Mouse (Mus musculus) erythroid progenitor cell, adult 5-6 weeks (primary cell): ENCODE results near the gene Cux2. TPM values are rescaled to one million over a fixed set of nuclear protein-coding genes. Genes with fewer than 3 reads are reported as not detected.

Source experiments
- ATAC-seq: replicated peaks from 2 replicates; pipeline ENCODE4 v1.8.0; 2016; ENCODE audit warnings: moderate number of reproducible peaks, mild to moderate bottlenecking, moderate TSS enrichment, inconsistent platforms; ENCODE audit not compliant: poor library complexity, low FRiP score, severe bottlenecking
- total RNA-seq, 2 experiments: library from RNA; stranded (forward) in 1 of 2; stranded (reverse) in 1 of 2; fragments of 150-400 nt in 1 of 2; fragments of 186-747, 209-891 nt in 1 of 2; gene quantifications; 2 replicates each; pipeline versions ENCODE4 v1.2.3 to v1.2.4; 2015 to 2017; ENCODE audit warnings: low replicate concordance in 2 of 2

Gene Cux2
- total RNA-seq, 2 experiments from 2014 or later: not detected

DNA sequence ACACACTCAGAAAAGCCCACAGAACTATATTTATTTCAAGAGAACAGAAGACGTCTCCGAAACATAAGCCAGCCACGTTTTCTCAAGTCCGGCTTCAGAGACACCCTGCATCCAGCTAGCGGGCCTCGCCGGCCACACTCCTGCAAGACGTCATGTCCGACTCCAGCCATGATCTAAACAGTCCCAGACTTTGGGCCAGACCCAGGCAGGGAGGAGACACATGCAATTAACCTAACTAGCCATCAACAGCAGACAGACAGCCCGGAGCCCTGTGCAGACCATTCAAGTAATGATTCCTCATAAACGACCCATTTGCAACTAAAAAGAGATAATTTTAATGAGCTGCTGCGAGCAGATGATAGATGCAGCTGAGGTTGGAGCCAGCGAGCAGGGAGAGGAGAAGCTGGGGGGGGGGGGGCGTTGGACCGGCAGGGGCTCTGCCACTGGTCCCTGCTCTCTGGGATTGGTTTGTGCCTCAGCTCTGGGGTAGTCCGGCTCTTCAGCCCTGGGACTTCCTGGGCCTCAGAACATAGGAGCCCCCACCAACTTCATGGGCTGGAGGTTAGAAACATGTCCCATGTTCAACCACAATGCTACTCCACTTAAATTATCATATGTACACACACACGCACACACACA is 121.4 kb downstream of the Cux2 start:
- no peak for ATAC-seq

GRCm38 (mm10) chr5:121926543-121926814 is 123.4 kb downstream of the Cux2 start:
- no peak for ATAC-seq

DNA sequence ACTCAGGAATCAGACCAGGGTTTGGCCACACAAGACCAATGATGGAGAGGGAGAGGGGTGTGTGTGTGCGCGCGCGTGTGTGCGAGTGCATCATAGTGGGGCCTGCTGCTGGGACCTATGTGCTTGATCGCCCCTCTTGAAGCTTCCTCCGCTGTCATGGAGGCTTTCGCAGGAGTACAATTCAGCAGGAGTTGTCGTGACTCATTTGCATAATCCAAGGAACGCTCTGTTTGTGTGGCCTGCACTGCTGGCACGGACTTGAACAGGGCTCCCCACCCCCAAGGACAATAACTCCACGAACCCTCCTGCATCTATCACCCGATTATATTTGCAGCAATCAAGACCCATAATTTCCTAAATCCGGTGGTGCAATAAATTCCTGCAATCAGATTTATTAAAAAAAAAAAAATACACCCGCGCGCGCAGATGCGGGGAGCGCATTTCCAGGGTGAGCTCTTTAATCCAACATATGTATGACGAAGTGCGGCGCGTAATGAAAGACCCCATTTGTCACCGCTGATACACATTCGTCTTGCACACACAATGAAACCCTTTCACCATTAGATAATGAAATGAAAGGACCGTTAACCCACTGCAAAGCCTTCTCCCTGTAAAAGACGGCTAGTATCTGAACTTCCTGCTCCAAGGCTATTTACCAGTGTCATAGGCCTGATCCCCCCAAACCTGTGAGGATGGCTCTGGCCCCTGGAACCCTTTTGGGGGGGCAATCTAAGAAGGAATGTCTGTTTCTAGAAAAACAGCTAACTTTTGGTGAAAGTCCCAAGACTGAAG is 124.0 kb downstream of the Cux2 start:
- ATAC-seq: no peak

DNA sequence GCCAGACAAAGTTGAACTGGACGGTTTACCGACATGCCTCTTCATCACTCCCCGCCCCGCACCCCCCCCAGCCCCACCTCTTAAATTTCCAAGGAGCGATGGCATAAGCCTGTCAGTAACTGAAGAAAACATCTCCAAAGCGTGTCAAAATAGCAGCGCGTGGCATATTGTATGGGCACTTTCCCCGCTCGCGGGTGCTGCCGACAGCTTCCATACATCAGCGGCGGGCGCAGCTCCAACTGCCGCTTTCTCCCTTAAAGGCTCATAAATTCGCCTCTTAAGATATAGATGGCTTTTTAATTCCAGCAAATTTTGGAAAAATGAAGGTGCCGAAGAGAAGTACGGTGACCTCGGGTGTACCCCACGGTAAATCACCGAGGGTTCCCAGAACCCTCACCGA is 124.6 kb downstream of the Cux2 start:
- ATAC-seq: no peak

DNA sequence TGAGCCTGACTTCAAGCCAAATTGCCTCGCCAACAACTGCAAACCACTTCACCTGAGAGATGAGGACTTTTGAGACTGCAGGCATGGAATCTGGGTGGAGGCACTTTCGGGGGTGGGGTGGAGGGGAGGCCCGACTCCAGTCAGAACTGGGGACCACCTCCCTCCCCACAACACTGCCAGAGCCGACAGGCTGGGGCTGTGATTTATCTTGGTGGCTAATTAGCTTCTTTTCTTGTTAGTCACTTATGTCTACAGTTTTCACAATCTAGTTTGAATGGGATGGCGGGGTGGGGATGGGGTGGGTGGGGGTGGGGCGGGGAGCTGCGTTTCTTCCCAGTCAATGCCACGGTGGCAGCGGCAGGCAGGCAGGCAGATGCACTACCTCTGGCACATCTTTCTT is 125.5 kb downstream of the Cux2 start:
- ATAC-seq: no peak

GRCm38 (mm10) chr5:121922942-121923826 is 126.7 kb downstream of the Cux2 start:
- ATAC-seq: no peak

GRCm38 (mm10) chr5:121919216-121919615 is 130.7 kb downstream of the Cux2 start:
- ATAC-seq: no peak

GRCm38 (mm10) chr5:121916813-121917212 is 133.1 kb downstream of the Cux2 start:
- no peak for ATAC-seq

GRCm38 (mm10) chr5:121913999-121914398 is 135.9 kb downstream of the Cux2 start:
- ATAC-seq: no peak

DNA sequence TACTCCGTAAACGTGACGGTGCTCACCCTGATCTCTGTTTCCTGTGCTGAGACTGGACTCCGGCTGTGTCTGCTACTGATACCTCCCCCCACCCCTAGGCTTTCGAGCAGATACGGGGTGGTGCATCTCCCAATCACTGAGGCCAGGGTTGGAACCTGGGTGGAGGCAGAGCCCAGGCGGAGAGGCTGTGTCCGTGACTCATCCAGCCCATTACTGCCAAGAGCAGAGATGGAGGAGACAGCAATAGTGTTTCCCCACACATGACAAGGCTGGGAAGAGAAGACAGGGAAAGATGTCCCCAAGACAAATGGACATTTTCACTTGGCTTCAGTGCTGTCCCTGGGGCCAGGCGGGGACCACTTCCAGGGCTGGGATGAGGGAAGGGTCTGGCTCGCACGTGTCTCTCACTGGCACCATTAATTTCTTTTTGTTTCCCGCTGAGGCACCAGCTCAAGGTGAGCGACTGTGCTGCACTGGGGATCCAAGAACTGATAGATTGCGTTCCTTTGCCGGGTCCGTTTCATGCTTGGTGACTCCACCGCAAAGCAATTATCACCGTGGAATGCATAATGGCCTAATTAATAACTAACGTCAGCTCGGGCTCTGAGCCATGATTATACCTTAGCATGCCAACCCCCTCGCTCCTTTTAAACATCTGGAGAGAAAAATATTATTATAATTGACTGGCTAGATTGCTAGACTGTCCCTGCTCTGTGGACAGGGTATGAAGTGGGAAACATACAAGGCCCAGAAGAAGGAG is 140.5 kb downstream of the Cux2 start:
- no peak for ATAC-seq

DNA sequence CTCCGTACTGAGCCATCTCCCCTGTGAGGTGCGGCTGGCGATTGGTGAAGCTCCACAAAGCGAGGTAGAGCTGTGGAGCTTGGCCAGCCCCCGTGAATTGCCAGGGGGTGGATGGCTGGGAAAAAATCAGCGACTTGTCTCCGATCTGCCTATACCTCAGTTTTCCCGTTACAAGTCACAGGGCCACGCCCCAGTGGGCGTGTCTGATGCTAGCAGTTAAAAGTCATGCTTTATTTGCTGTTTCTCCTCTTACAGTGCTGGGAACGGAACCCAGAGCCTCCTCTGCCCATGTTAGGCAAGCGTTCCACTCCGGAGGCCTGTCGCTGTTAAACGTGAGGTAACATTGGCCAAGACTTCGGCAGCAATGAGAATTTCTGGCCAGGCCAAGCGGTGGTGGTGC is 144.2 kb downstream of the Cux2 start:
- ATAC-seq: no peak

GRCm38 (mm10) chr5:121904799-121905198 is 145.1 kb downstream of the Cux2 start:
- no peak for ATAC-seq

- ATAC-seq: no peak
Measured at GRCm38 (mm10) chr5:121902809-121903745, 146.8 kb downstream of the Cux2 start.

GRCm38 (mm10) chr5:121895117-121895756 is 154.7 kb downstream of the Cux2 start:
- ATAC-seq: no peak

DNA sequence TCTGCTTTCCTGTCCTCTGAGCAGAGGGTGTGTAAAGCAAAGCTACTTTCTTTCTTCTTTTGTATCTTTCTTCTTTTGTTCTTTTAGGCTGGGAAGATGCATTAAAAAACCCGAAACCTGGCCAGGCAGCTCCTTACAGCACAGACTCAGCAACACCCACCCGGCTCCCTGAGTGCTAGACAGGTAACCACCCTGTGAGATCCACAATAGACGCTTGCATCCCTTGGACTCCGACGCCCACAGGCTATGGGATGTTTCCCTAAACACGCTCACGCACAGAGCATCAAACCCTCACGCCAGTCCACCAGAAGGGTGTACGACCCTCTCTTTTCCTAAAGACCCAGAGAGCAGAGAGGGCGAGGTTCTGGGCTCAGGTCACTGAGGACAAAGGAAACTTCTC is 155.3 kb downstream of the Cux2 start:
- ATAC-seq: no peak

GRCm38 (mm10) chr5:121893581-121893980 is 156.3 kb downstream of the Cux2 start:
- ATAC-seq: no peak

- ATAC-seq: no peak
Measured at GRCm38 (mm10) chr5:121892281-121892680, 157.6 kb downstream of the Cux2 start.

DNA sequence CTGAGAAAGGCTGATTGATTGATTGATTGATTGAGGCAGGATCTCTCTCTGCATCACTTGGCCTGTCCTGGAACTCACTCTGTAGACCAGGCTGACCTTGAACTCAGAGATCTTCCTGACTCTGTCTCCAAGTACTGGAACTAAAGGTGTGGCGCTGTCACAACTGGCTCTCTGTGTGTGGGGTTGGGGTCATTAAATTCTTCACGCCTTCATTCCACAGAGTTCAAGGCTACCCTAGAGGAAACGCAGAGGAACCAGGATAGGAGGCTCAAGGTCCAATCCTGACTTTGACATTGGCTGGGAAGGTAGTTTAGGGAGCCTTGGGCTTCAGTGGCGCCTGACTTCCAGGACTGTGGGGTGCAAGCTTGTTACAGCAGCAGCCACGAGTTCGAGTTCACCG is 159.0 kb downstream of the Cux2 start:
- no peak for ATAC-seq
